Mouse (Mus musculus): Measurements from ENCODE around the gene Samhd1. TPM values are rescaled to one million over a fixed set of nuclear protein-coding genes. Genes with fewer than 3 reads are reported as not detected.

Gene Samhd1
- polyA plus RNA-seq, 1 experiment from 2014 or later = 23.5 TPM

GRCm38 (mm10) chr2:157075226-157075625 lies 59.8 kb downstream of the Samhd1 start:
- Histone ChIP-seq H3K9me3 (no peaks in the 10 kb centered on the region), H3K36me3 (no peaks in the 10 kb centered on the region), H3K4me3 (replicated peaks) (no peak overlapping the region), H3K27ac (peak overlapping the region; percentile 27; the same call in 1 of the 2 replicates), H3K4me2 (replicated peaks) (peak overlapping the region; percentile 85), H3K27me3 (replicated peaks) (no peaks in the 10 kb centered on the region), H3K9ac (no peak overlapping the region), H3K4me1 (replicated peaks) (peaks cover 75% of the 10 kb centered on the region)
- no peak for ATAC-seq
- 77% methylated on average over 3 of the region's 3 CpGs for WGBS

- H3K9me3 ChIP-seq = no peaks in the 10 kb centered on the region
- no peaks in the 10 kb centered on the region for H3K36me3 ChIP-seq
- 63% methylated on average over 5 of the region's 5 CpGs for WGBS
- H3K4me1 ChIP-seq (replicated peaks) = peaks cover 78% of the 10 kb centered on the region
- 0 out of 2 replicates have a peak overlapping the region, but pooled peaks have one; percentile 58 for H3K27ac ChIP-seq
- no peak overlapping the region for H3K9ac ChIP-seq
- H3K4me3 ChIP-seq (replicated peaks) = no peak overlapping the region
- no peak for ATAC-seq
- no peaks in the 10 kb centered on the region for H3K27me3 ChIP-seq (replicated peaks)
- H3K4me2 ChIP-seq (replicated peaks) = peak overlapping the region; percentile 85; the same call in 1 of the 2 replicates
These were observed 60.3 kb downstream of the Samhd1 start for GRCm38 (mm10) chr2:157074772-157075171.

- H3K4me2 ChIP-seq (replicated peaks) = peak overlapping the region; percentile 85; the same call in 1 of the 2 replicates
- H3K27ac ChIP-seq = 0 out of 2 replicates have a peak overlapping the region, but pooled peaks have one; percentile 58
- peaks cover 79% of the 10 kb centered on the region for H3K4me1 ChIP-seq (replicated peaks)
- H3K4me3 ChIP-seq (replicated peaks) = no peak overlapping the region
- WGBS = 79% methylated on average over 9 of the region's 9 CpGs
- H3K9me3 ChIP-seq = no peaks in the 10 kb centered on the region
- H3K9ac ChIP-seq = no peak overlapping the region
- no peaks in the 10 kb centered on the region for H3K27me3 ChIP-seq (replicated peaks)
- H3K36me3 ChIP-seq = no peaks in the 10 kb centered on the region
- ATAC-seq = no peak
These were observed 60.8 kb downstream of the Samhd1 start for GRCm38 (mm10) chr2:157074186-157074724.

DNA sequence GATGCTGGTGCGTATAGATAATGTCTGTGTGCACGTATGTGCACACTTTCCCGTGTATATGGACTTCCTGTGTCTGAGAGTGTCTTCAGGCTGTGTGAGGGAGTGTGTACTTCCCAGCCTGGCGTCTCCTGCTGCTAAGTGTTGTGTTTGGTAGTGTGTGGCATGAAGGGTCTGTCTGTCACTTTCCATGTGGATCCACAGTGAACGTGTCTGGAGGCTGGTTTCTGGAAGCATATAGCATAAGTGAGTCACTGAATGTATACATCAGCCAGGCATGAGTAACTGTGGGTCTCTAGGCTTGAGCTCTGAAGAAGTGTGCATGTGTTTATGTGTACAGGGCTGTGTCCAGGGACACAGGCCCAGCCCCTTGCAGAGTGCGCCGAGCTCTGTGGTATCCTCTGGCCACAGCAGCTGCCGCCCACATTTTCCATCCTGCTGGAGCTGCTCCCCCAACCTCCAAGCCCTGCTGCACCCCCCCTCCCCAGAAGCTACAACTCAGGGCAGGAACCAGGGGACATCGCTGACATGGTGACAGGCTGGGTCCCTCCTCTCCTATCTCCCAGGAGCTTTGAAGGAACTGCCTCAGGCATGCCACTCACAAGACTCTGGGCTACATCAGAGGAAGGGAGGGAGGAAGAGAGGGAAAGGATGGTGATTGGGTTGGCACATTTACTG lies 61.5 kb downstream of the Samhd1 start:
- Histone ChIP-seq H3K27ac (0 out of 2 replicates have a peak overlapping the region, but pooled peaks have one; percentile 27), H3K4me3 (replicated peaks) (no peak overlapping the region), H3K4me1 (replicated peaks) (peaks cover 87% of the 10 kb centered on the region), H3K9me3 (no peaks in the 10 kb centered on the region), H3K9ac (no peak overlapping the region), H3K4me2 (replicated peaks) (no peak overlapping the region; the same call in 1 of the 2 replicates), H3K36me3 (no peaks in the 10 kb centered on the region), H3K27me3 (replicated peaks) (no peaks in the 10 kb centered on the region)
- no peak for ATAC-seq
- WGBS = 55% methylated on average over 9 of the region's 9 CpGs

GRCm38 (mm10) chr2:157072316-157072990 lies 62.6 kb downstream of the Samhd1 start:
- 71% methylated on average over 9 of the region's 9 CpGs for WGBS
- H3K27me3 ChIP-seq (replicated peaks) = no peaks in the 10 kb centered on the region
- no peak for ATAC-seq
- no peaks in the 10 kb centered on the region for H3K36me3 ChIP-seq
- no peak overlapping the region; the same call in 1 of the 2 replicates for H3K4me2 ChIP-seq (replicated peaks)
- no peak overlapping the region for H3K4me3 ChIP-seq (replicated peaks)
- H3K27ac ChIP-seq = peak overlapping the region; percentile 86
- no peak overlapping the region for H3K9ac ChIP-seq
- H3K9me3 ChIP-seq = no peaks in the 10 kb centered on the region
- H3K4me1 ChIP-seq (replicated peaks) = peaks cover 87% of the 10 kb centered on the region

GRCm38 (mm10) chr2:157071556-157071955 lies 63.5 kb downstream of the Samhd1 start:
- Histone ChIP-seq H3K4me2 (replicated peaks) (peak overlapping the region; percentile 31), H3K9me3 (no peaks in the 10 kb centered on the region), H3K36me3 (no peaks in the 10 kb centered on the region), H3K4me3 (replicated peaks) (no peak overlapping the region), H3K27me3 (replicated peaks) (no peaks in the 10 kb centered on the region), H3K4me1 (replicated peaks) (peaks cover 87% of the 10 kb centered on the region), H3K27ac (peak overlapping the region; percentile 86), H3K9ac (peak overlapping the region; percentile 8; the same call in 1 of the 2 replicates)
- 12% methylated on average over 2 of the region's 2 CpGs for WGBS
- peak; percentile 72 for ATAC-seq

GRCm38 (mm10) chr2:157070365-157070764 lies 64.7 kb downstream of the Samhd1 start:
- H3K9me3 ChIP-seq = no peaks in the 10 kb centered on the region
- peak overlapping the region; percentile 86 for H3K27ac ChIP-seq
- no peaks in the 10 kb centered on the region for H3K36me3 ChIP-seq
- WGBS = 30% methylated on average over 9 of the region's 9 CpGs
- H3K4me3 ChIP-seq (replicated peaks) = no peak overlapping the region
- H3K4me1 ChIP-seq (replicated peaks) = peaks cover 85% of the 10 kb centered on the region
- H3K27me3 ChIP-seq (replicated peaks) = no peaks in the 10 kb centered on the region
- ATAC-seq = peak; percentile 34; the same call in 1 of the 2 replicates
- H3K4me2 ChIP-seq (replicated peaks) = peak overlapping the region; percentile 31
- no peak overlapping the region for H3K9ac ChIP-seq

DNA sequence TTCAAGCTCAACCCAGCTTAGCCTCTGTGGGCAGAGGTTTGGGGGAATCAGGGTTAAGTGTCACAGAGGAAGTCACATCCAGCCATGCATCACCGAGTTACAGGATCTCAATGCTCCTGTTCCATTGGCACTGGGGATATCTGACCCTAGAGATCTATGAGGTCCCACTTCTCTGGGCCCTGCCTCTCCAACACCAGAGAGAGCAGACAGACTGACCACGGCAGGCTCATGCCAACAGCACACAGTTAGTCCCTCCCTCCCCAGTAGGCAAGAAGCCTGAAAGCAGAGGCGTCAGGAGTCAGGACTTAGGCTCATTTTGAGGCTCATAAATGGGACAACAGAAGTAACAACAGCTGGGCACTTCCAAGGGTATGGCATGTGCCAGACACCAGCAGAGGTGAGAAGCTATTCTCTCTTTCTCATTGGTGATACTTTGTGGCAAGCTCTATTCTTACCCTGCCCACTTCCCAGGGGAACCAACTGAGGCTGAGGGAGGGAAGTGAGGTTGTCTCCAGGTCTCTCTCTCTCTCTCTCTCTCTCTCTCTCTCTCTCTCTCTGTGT lies 65.2 kb downstream of the Samhd1 start:
- Histone ChIP-seq H3K9ac (0 out of 2 replicates have a peak overlapping the region, but pooled peaks have one; percentile 8), H3K4me2 (replicated peaks) (peak overlapping the region; percentile 31)
- WGBS = 44% methylated on average over 3 of the region's 3 CpGs

DNA sequence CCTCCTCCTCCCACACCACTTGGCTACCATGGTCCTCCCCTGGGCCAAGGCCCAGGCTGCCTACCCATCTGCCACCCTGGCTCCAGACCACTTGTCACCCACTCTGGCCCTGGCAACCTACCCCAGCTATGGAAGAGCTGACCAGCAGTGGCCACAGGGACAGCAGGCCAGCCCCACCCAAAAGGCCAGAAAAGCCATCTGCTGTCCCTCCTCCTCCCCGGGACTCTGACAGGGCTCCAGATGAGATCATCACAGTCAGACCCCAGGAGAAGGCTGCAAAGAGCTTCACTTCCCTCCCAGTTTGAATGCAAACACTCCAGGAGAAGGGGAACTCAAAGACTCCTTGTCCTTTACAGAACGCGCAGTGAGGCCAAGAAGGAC lies 65.7 kb downstream of the Samhd1 start:
- Histone ChIP-seq H3K27ac (peak overlapping the region; percentile 86), H3K4me3 (replicated peaks) (no peak overlapping the region), H3K4me2 (replicated peaks) (peak overlapping the region; percentile 31), H3K9ac (peak overlapping the region; percentile 8; the same call in 1 of the 2 replicates), H3K27me3 (replicated peaks) (no peaks in the 10 kb centered on the region), H3K4me1 (replicated peaks) (peaks cover 88% of the 10 kb centered on the region), H3K9me3 (no peaks in the 10 kb centered on the region), H3K36me3 (no peaks in the 10 kb centered on the region)
- WGBS = 47% methylated on average over 3 of the region's 3 CpGs
- no peak for ATAC-seq

More for the DNA sequence above, 65.2 kb downstream of the Samhd1 start:
- Histone ChIP-seq H3K36me3 (no peaks in the 10 kb centered on the region), H3K27ac (peak overlapping the region; percentile 86), H3K4me3 (replicated peaks) (no peak overlapping the region), H3K9me3 (no peaks in the 10 kb centered on the region), H3K27me3 (replicated peaks) (no peaks in the 10 kb centered on the region), H3K4me1 (replicated peaks) (peaks cover 86% of the 10 kb centered on the region)
- no peak for ATAC-seq

DNA sequence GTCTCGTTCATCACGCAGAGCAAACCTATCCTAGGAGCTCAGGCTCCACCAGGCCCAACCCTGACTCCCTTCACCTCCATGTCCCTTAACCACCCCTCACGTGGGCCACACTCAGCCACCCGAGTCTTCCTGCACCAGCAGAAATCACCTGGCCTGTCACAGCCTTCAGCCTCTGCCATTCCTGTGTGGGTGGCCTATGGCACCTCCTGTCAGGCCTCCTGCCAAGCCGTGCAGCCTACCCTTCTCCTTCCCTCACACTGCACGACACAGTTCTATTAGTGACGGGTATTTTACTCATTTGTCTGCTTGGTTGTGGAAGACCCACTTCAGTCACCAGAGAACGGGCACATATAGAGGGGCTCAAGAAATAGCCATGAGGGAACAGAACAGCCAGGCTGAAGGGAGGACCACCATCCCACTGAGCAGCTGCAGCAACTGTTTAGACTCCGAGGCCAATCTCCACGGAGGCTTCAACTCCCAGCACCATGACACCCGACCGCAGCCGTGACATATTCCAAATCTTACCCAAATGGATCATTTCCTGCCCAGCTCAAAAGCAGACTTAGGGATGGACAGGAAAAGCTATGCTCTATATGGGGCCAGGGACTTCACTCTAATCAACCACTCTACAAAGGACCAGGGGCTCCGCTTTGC lies 66.2 kb downstream of the Samhd1 start:
- Histone ChIP-seq H3K4me1 (replicated peaks) (peaks cover 88% of the 10 kb centered on the region), H3K27ac (peak overlapping the region; percentile 86), H3K27me3 (replicated peaks) (no peaks in the 10 kb centered on the region), H3K9me3 (no peaks in the 10 kb centered on the region), H3K4me3 (replicated peaks) (no peak overlapping the region), H3K4me2 (replicated peaks) (peak overlapping the region; percentile 31), H3K36me3 (no peaks in the 10 kb centered on the region), H3K9ac (peak overlapping the region; percentile 8; the same call in 1 of the 2 replicates)
- ATAC-seq = no peak
- WGBS = 46% methylated on average over 14 of the region's 14 CpGs

GRCm38 (mm10) chr2:157066731-157067430 lies 68.2 kb downstream of the Samhd1 start:
- Histone ChIP-seq H3K4me3 (replicated peaks) (no peak overlapping the region), H3K9ac (no peak overlapping the region), H3K9me3 (no peaks in the 10 kb centered on the region), H3K27ac (peak overlapping the region; percentile 28; the same call in 1 of the 2 replicates), H3K36me3 (no peaks in the 10 kb centered on the region), H3K27me3 (replicated peaks) (no peaks in the 10 kb centered on the region), H3K4me2 (replicated peaks) (no peak overlapping the region), H3K4me1 (replicated peaks) (peaks cover 73% of the 10 kb centered on the region)
- 68% methylated on average over 7 of the region's 7 CpGs for WGBS
- ATAC-seq = no peak
